16 mouse cellular contexts compared by ENCODE assay signal in genomic region chr4:43604751-43605685, GRCm38 (mm10). TPM values are rescaled to one million over a fixed set of nuclear protein-coding genes. Genes with fewer than 3 reads are reported as not detected.
DNase-seq lines count a peak whose midpoint lies in the region; ATAC-seq and TF ChIP-seq lines count a peak whose summit lies in the region.
"Had no signal": no experiment of that assay in that cellular context is flagged by ENCODE, and none has a peak within 500 bp of the region (broad histone marks: within the 10 kb centered on the region; RNA-seq: fewer than 3 reads in every experiment).

No protein-coding gene starts in this region.

- peak; percentile 35; the same call in 1 of the 2 replicates for ATAC-seq in lung, embryonic 14.5 days (ENCODE audit: insufficient read depth)
- ATAC-seq in intestine, embryonic 16.5 days: peak; percentile 73
- peak; percentile 94 for ATAC-seq in megakaryocyte-erythroid progenitor cell, adult 5-6 weeks (replicated peaks; ENCODE audit: low FRiP score, low TSS enrichment, poor library complexity, severe bottlenecking)
- ATAC-seq in forebrain, embryonic 11.5 days (replicated peaks; ENCODE audit: low FRiP score): no peak
- ATAC-seq: CD4-positive, CD25-positive, alpha-beta regulatory T cell, adult 4 months; forebrain, embryonic 15.5 days had no signal

- no peaks in the 10 kb centered on the region for H3K27me3 ChIP-seq in lung, embryonic 14.5 days (ENCODE audit: insufficient read depth, low read length)
- no peaks in the 10 kb centered on the region for H3K27me3 ChIP-seq in intestine, embryonic 16.5 days (replicated peaks; ENCODE audit: control insufficient read depth, insufficient read depth, low read length)
- no peaks in the 10 kb centered on the region for H3K27me3 ChIP-seq in kidney, adult 2 months (replicated peaks; ENCODE audit: control insufficient read depth, insufficient read depth, low read length)
- H3K27me3 ChIP-seq in forebrain, embryonic 11.5 days (ENCODE audit: control insufficient read depth, insufficient read depth, low read length): no peaks in the 10 kb centered on the region
- H3K27me3 ChIP-seq: forebrain, embryonic 15.5 days had no signal

- no peaks in the 10 kb centered on the region for H3K9me3 ChIP-seq in lung, embryonic 14.5 days (ENCODE audit: low read depth, low read length)
- no peaks in the 10 kb centered on the region for H3K9me3 ChIP-seq in intestine, embryonic 16.5 days (ENCODE audit: control insufficient read depth, low read length)
- no peaks in the 10 kb centered on the region for H3K9me3 ChIP-seq in forebrain, embryonic 11.5 days (ENCODE audit: control insufficient read depth, low read length)
- H3K9me3 ChIP-seq: forebrain, embryonic 15.5 days had no signal

- TF ChIP-seq CTCF in lung, embryonic 14.5 days (IDR thresholded peaks at IDR 0.05; ENCODE audit: low read depth): no peak
- no peak for TF ChIP-seq CTCF in kidney, adult 2 months (conservative IDR thresholded peaks at IDR 0.05; ENCODE audit: insufficient read depth, insufficient read length, low read depth, low read length)

- TF ChIP-seq POLR2A in kidney, adult 2 months (IDR thresholded peaks at IDR 0.05; ENCODE audit: low read depth, low read length): no peak

- H3K36me3 ChIP-seq in lung, embryonic 14.5 days (ENCODE audit: insufficient read depth): no peaks in the 10 kb centered on the region
- no peaks in the 10 kb centered on the region for H3K36me3 ChIP-seq in intestine, embryonic 16.5 days (ENCODE audit: control insufficient read depth, insufficient read depth, low read length)
- no peaks in the 10 kb centered on the region for H3K36me3 ChIP-seq in kidney, adult 2 months (ENCODE audit: control insufficient read depth, insufficient read depth, low read length)
- no peaks in the 10 kb centered on the region for H3K36me3 ChIP-seq in forebrain, embryonic 11.5 days (ENCODE audit: control insufficient read depth, insufficient read depth, low read length)
- H3K36me3 ChIP-seq: forebrain, embryonic 15.5 days had no signal

- H3K27ac ChIP-seq in lung, embryonic 14.5 days (ENCODE audit: low read depth): no peak overlapping the region
- H3K27ac ChIP-seq in intestine, embryonic 16.5 days (ENCODE audit: low read length): no peak overlapping the region
- H3K27ac ChIP-seq in kidney, adult 2 months (ENCODE audit: insufficient read depth, low read depth, low read length): no peak overlapping the region
- H3K27ac ChIP-seq in forebrain, embryonic 11.5 days (ENCODE audit: low read depth, low read length): no peak overlapping the region
- H3K27ac ChIP-seq: forebrain, embryonic 15.5 days had no signal

- DNase-seq in lung, embryonic 14.5 days: no peak
- no peak for DNase-seq in lung, postnatal 36 days
- peak; percentile 92 for DNase-seq in MEL-GATA-1-ER (ENCODE audit: extremely low read depth, low read depth)
- no peak for DNase-seq in kidney, adult 2 months
- no peak for DNase-seq in ovary, postnatal 36 days (ENCODE audit: low spot score)
- no peak for DNase-seq in forebrain, embryonic 11.5 days (ENCODE audit: low spot score)
- DNase-seq: adrenal gland, postnatal 10 days; cerebellum, adult 2 months; gastrocnemius, postnatal 36 days; heart, postnatal 10 days; left cerebral cortex, postnatal 4 days; lung, postnatal 4 days had no signal

- H3K4me2 ChIP-seq in lung, embryonic 14.5 days: no peak overlapping the region
- no peak overlapping the region for H3K4me2 ChIP-seq in intestine, embryonic 16.5 days (ENCODE audit: low read depth, low read length)
- H3K4me2 ChIP-seq in forebrain, embryonic 11.5 days (ENCODE audit: low read depth, low read length, severe bottlenecking): no peak overlapping the region
- H3K4me2 ChIP-seq: forebrain, embryonic 15.5 days had no signal

- no peak overlapping the region for H3K4me3 ChIP-seq in lung, embryonic 14.5 days (ENCODE audit: low read depth, low read length)
- H3K4me3 ChIP-seq in intestine, embryonic 16.5 days (ENCODE audit: low read length): no peak overlapping the region
- H3K4me3 ChIP-seq in kidney, adult 2 months (ENCODE audit: insufficient read depth, low read depth, low read length): no peak overlapping the region
- H3K4me3 ChIP-seq in forebrain, embryonic 11.5 days (ENCODE audit: low read depth, low read length): no peak overlapping the region
- H3K4me3 ChIP-seq: forebrain, embryonic 15.5 days had no signal

- H3K9ac ChIP-seq in lung, embryonic 14.5 days: no peak overlapping the region
- no peak overlapping the region for H3K9ac ChIP-seq in intestine, embryonic 16.5 days (ENCODE audit: low read depth, low read length)
- no peak overlapping the region for H3K9ac ChIP-seq in forebrain, embryonic 11.5 days (ENCODE audit: low read length)
- H3K9ac ChIP-seq: forebrain, embryonic 15.5 days had no signal

- WGBS in lung, embryonic 14.5 days: 51% methylated on average over 9 of the region's 9 CpGs
- 59% methylated on average over 9 of the region's 9 CpGs for WGBS in intestine, embryonic 16.5 days
- WGBS in kidney, adult 2 months: 67% methylated on average over 9 of the region's 9 CpGs
- WGBS in forebrain, embryonic 11.5 days: 77% methylated on average over 9 of the region's 9 CpGs

- no peaks in the 10 kb centered on the region for H3K4me1 ChIP-seq in lung, embryonic 14.5 days (ENCODE audit: insufficient read depth)
- no peaks in the 10 kb centered on the region for H3K4me1 ChIP-seq in intestine, embryonic 16.5 days (ENCODE audit: control insufficient read depth, insufficient read depth, low read length)
- H3K4me1 ChIP-seq in kidney, adult 2 months (ENCODE audit: control insufficient read depth, insufficient read depth, low read length): no peaks in the 10 kb centered on the region
- no peaks in the 10 kb centered on the region for H3K4me1 ChIP-seq in forebrain, embryonic 11.5 days (replicated peaks; ENCODE audit: control insufficient read depth, insufficient read depth, low read length)
- H3K4me1 ChIP-seq: forebrain, embryonic 15.5 days had no signal

RNA-seq across cellular contexts. Expression of gene Msmp, which starts 20.7 kb away (rescaled TPM):
- not detected in 2 replicates for polyA plus RNA-seq in lung, embryonic 14.5 days (2014; fragmentation: Nextera tagmentation; extraction: Ambion mirVana)
- polyA plus RNA-seq in intestine, embryonic 16.5 days (2015; fragmentation: Nextera tagmentation; extraction: Ambion mirVana): 1.0 TPM in 1 of 2 replicates, not detected in the other
- total RNA-seq in megakaryocyte-erythroid progenitor cell, adult 5-6 weeks (2014; fragmentation: Nextera tagmentation): not detected in 2 replicates
- total RNA-seq in megakaryocyte-erythroid progenitor cell, adult 5-6 weeks (2017): not detected in 2 replicates
- 2.9 and 4.7 TPM in 2 replicates for polyA plus RNA-seq in kidney, adult 2 months (2012; rRNA removed)
- 1.9 and 2.8 TPM in 2 replicates for polyA plus RNA-seq in forebrain, embryonic 11.5 days (2014; fragmentation: Nextera tagmentation; extraction: Ambion mirVana)
- total RNA-seq: left cerebral cortex, postnatal 4 days had no signal
- polyA plus RNA-seq: CD4-positive, CD25-positive, alpha-beta regulatory T cell, adult 4 months; cerebellum, adult 2 months had no signal

RNA-seq across cellular contexts. Expression of gene Gba2, which starts 26.3 kb away (rescaled TPM):
- polyA plus RNA-seq in lung, embryonic 14.5 days (2014; fragmentation: Nextera tagmentation; extraction: Ambion mirVana): 18.6 and 19.3 TPM in 2 replicates
- 12.5 and 12.9 TPM in 2 replicates for polyA plus RNA-seq in intestine, embryonic 16.5 days (2015; fragmentation: Nextera tagmentation; extraction: Ambion mirVana)
- 19.7 and 22.9 TPM in 2 replicates for total RNA-seq in megakaryocyte-erythroid progenitor cell, adult 5-6 weeks (2014; fragmentation: Nextera tagmentation)
- total RNA-seq in megakaryocyte-erythroid progenitor cell, adult 5-6 weeks (2017): 6.1 and 12.0 TPM in 2 replicates
- polyA plus RNA-seq in kidney, adult 2 months (2012; rRNA removed): 12.2 and 13.9 TPM in 2 replicates
- 31.0 and 32.4 TPM in 2 replicates for polyA plus RNA-seq in forebrain, embryonic 11.5 days (2014; fragmentation: Nextera tagmentation; extraction: Ambion mirVana)

RNA-seq across cellular contexts. Expression of gene Rgp1, which starts 26.5 kb away (rescaled TPM):
- 28.2 and 31.9 TPM in 2 replicates for polyA plus RNA-seq in lung, embryonic 14.5 days (2014; fragmentation: Nextera tagmentation; extraction: Ambion mirVana)
- polyA plus RNA-seq in intestine, embryonic 16.5 days (2015; fragmentation: Nextera tagmentation; extraction: Ambion mirVana): 18.2 and 19.5 TPM in 2 replicates
- total RNA-seq in megakaryocyte-erythroid progenitor cell, adult 5-6 weeks (2014; fragmentation: Nextera tagmentation): 28.7 and 30.4 TPM in 2 replicates
- 6.7 and 8.3 TPM in 2 replicates for total RNA-seq in megakaryocyte-erythroid progenitor cell, adult 5-6 weeks (2017)
- polyA plus RNA-seq in kidney, adult 2 months (2012; rRNA removed): 41.2 and 46.9 TPM in 2 replicates
- 26.0 and 38.7 TPM in 2 replicates for polyA plus RNA-seq in forebrain, embryonic 11.5 days (2014; fragmentation: Nextera tagmentation; extraction: Ambion mirVana)

RNA-seq across cellular contexts. Expression of gene Npr2, which starts 26.7 kb away (rescaled TPM):
- polyA plus RNA-seq in lung, embryonic 14.5 days (2014; fragmentation: Nextera tagmentation; extraction: Ambion mirVana): 11.2 and 13.7 TPM in 2 replicates
- polyA plus RNA-seq in intestine, embryonic 16.5 days (2015; fragmentation: Nextera tagmentation; extraction: Ambion mirVana): 4.9 and 6.2 TPM in 2 replicates
- total RNA-seq in megakaryocyte-erythroid progenitor cell, adult 5-6 weeks (2014; fragmentation: Nextera tagmentation): 0.09 and 2.0 TPM in 2 replicates
- total RNA-seq in megakaryocyte-erythroid progenitor cell, adult 5-6 weeks (2017): 0.08 and 0.14 TPM in 2 replicates
- polyA plus RNA-seq in kidney, adult 2 months (2012; rRNA removed): 38.0 and 41.5 TPM in 2 replicates
- polyA plus RNA-seq in forebrain, embryonic 11.5 days (2014; fragmentation: Nextera tagmentation; extraction: Ambion mirVana): 9.8 and 10.8 TPM in 2 replicates
- polyA plus RNA-seq: CD4-positive, CD25-positive, alpha-beta regulatory T cell, adult 4 months had no signal

RNA-seq across cellular contexts. Expression of gene Tln1, which starts 42.5 kb away (rescaled TPM):
- polyA plus RNA-seq in lung, embryonic 14.5 days (2014; fragmentation: Nextera tagmentation; extraction: Ambion mirVana): 84.9 and 93.8 TPM in 2 replicates
- polyA plus RNA-seq in intestine, embryonic 16.5 days (2015; fragmentation: Nextera tagmentation; extraction: Ambion mirVana): 41.2 and 41.9 TPM in 2 replicates
- 105 and 175 TPM in 2 replicates for total RNA-seq in megakaryocyte-erythroid progenitor cell, adult 5-6 weeks (2014; fragmentation: Nextera tagmentation)
- total RNA-seq in megakaryocyte-erythroid progenitor cell, adult 5-6 weeks (2017): 211 and 304 TPM in 2 replicates
- 92.1 and 106 TPM in 2 replicates for polyA plus RNA-seq in kidney, adult 2 months (2012; rRNA removed)
- 45.9 and 46.7 TPM in 2 replicates for polyA plus RNA-seq in forebrain, embryonic 11.5 days (2014; fragmentation: Nextera tagmentation; extraction: Ambion mirVana)
